Mouse (Mus musculus) right cerebral cortex, postnatal 36 days (tissue): ENCODE data around the gene Zfp248.

ENCODE experiments used
- DNase-seq, 2 experiments: peaks; one replicate each; pipeline ENCODE4 v3.0.0; 2022; ENCODE audit warnings: low spot score in 2 of 2, mixed read lengths in 1 of 2

Gene Zfp248

DNA sequence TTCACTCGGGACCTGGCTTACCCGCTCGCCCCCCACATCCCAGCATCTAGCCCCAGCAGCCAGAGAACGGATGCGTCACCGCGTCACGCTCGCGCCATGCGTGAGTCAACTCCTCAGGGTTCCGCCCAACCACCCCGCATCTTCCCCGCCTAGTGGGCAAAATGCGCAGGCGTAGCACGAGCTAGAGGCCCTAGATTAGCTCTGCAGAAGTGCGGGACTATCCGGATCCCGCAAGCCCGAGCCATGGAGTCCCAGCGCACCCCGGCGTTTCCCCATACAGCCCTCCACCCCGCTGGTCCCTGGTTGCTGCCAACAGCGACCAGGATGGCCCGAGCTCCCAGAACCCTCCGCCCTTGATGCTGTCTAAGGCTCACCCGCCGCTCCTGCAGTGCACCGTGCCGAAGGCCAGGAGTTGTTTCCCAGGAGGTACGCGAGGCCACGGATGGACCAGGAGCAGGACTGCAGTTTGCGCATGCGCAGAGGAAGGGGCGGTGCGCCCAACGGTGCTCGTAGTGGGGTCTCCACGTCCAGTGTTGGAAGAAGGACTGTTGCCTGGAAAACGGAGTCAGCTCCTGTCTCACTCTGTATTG, at the start of gene Zfp248:
Zfp248 (minus strand) TSS at position 487 of the 590 bp plus-strand sequence.
- DNase-seq = peak; percentile 95

GRCm38 (mm10) chr6:118499010-118499409, 43.7 kb upstream of the Zfp248 start:
- DNase-seq = no peak

DNA sequence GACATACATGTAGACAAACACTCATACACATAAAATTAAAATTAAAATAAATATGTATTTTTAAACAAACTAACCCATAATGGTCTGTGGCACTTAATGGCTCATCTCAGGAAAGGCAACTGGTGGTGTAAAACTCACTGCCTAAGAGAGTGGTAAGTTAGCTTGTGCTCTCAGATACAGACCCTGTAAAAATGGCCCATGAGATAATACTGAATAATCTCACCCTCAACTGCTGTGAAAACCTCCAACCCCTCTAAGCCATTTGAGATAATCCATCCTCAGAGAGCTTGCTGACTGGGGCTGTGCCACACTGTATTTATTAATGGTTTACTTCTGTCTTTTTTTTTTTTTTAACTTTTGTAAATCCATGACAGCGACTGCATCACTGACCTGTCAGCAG, 26.8 kb upstream of the Zfp248 start:
- DNase-seq = no peak

DNA sequence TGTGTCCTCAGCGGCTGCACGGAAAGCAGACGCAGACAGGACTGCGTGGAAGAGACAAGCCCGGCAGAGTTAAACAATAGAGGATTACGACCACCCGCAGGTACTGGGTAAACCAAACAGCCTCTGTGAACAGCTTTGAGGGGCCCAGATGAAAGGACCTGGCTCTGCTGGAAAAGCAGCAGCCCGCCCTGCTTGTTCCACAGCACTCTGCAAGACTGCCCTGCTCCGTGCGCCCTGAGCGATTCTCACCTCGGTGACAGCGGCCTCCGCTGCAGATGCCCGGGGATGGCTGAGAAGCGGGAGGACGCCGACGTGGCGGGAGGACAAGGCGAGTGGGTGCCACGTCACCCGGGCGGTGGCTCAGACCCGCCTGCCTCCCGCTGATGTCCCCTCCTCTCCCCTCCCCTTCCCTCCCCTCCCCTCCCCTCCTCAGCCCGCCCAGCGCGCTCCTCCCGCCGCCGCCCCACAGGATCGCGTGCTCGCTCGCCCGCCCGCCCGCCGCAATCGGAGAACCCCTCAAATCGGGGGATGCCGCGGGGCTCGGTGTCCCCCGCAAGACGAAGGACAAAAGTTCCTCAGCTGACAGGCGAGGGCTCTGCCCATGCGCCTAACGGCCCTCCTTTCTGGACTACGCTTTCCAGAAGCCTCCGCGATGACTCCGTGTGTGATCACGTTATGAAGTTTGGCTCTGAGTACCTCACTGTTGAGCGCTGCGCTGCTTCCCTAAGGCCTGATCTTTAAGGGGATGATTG, 23.8 kb upstream of the Zfp248 start, which contains the start of gene Zfp9:
Zfp9 (minus strand) TSS at position 364 of the 752 bp plus-strand sequence.
- DNase-seq = peak; percentile 81 to 85

- no peak for DNase-seq
Observed at GRCm38 (mm10) chr6:118477875-118478785, 22.8 kb upstream of the Zfp248 start.

GRCm38 (mm10) chr6:118462069-118462705, 6.9 kb upstream of the Zfp248 start:
- no peak for DNase-seq

- DNase-seq = no peak
Observed at GRCm38 (mm10) chr6:118457726-118458125, 2.4 kb upstream of the Zfp248 start.

GRCm38 (mm10) chr6:118454452-118454851, 876 bp downstream of the Zfp248 start:
- peak in 1 of 2 experiments; percentile 15 for DNase-seq

- no peak for DNase-seq
Observed at GRCm38 (mm10) chr6:118431502-118431901, 23.8 kb downstream of the Zfp248 start.

- DNase-seq = no peak
Observed at GRCm38 (mm10) chr6:118426666-118427065, 28.7 kb downstream of the Zfp248 start.

DNA sequence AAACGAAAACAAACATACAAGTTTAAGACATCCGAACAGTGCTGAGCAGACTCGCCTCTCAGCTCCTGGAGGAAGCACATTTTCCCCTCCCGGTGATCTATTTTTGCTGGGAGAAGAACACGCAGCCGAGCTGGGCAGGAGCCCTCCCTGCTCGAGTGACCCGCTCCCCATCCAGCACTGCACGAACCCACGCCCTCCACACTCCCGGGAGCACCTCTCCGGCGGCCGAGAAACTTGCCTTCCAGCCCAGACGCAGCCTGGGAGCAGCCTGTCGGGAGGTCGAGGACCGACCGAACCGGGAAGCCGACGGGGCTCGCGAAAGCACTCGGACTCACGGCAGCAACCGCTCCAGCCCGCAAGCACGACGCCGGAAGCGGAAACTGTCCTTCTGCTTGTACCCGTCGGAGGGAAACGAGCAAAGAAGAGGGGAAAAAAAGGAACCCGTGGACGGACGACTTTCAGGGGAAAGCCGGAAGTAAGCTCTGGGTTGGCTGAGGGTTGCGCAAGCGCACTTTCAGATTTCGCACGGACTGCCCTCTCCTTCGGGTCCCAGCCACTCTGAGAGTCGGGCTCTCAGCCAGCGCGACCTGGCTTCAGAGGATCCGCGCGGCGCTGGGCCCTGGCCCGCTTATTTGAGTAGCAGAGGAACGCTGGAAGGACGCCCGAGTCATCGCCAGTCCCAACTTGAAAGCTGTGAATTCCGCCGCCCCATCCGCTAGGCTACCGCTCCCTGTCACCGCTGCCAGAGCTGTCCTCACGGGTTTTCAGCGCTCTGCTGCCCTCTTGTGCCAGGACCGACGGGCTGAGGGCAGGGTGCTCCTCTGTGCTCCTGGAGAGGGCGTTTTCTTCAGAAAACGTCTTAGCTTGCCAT, 36.0 kb downstream of the Zfp248 start, which contains the start of gene Bms1:
Bms1 (minus strand) TSS at position 425 of the 871 bp plus-strand sequence.
- DNase-seq = peak; percentile 88 to 89

GRCm38 (mm10) chr6:118410428-118410827, 44.9 kb downstream of the Zfp248 start:
- DNase-seq = no peak

DNA sequence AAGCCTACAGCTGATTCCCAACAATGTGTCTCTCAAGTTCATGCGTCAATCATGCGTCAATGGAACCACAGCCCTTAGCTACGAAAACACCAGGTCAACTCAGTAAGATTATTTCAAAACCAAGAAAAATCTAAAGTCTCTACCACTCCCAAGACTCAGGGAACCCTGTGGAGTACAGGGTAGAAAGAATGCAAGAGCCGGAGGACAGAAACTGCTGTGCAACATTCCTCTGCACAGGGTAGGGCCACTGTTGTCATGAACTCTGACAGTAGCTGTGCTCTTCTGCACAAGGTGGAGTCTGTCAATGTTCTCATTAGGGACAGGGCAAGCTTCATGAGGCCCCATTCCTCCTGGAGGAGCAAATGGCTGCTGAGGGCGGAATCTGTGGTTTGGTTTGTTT, 46.8 kb downstream of the Zfp248 start:
- DNase-seq = no peak

- DNase-seq = no peak
Observed at GRCm38 (mm10) chr6:118406421-118406820, 48.9 kb downstream of the Zfp248 start.

GRCm38 (mm10) chr6:118390746-118391145, 64.6 kb downstream of the Zfp248 start:
- no peak for DNase-seq

- DNase-seq = no peak
Observed at GRCm38 (mm10) chr6:118385962-118386361, 69.4 kb downstream of the Zfp248 start.

DNA sequence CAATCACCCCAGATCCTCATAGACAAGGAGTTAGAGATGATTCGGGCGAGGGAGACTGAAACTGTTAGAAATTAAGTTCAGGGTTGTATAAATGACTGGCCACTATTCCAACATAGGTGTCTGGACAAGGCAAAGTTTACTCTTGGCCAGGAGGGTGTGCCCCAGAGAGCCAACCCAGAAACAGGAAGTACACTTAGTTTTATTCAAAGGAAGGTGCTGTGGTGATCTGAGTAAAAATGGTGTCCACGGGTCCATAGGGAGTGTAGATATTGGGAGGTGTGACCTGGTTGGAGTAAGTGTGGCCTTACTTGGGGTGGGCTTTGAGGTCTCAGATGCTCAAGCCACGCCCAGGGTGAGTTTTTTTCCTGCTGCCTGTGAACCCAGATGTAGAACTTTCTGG, 74.1 kb downstream of the Zfp248 start:
- DNase-seq = no peak

DNA sequence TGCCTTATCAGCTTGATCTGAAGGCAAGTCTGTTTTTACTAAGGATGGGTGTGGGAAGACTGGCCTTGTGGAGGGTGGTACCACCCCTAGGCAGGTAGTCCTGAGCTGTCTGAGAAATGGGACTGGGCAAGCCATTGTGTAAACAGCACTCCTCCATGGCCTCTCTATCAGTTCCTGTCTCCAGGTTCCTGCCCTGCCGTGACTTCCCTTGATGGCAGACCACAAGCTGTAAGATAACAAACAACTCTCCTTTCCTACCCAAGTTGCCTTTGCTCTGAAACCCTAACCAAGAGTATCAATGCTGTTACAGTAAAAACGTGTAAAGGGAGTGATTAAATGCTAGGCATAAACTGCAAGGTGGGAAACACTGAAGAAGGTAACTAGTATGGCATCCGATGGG, 74.7 kb downstream of the Zfp248 start:
- no peak for DNase-seq

DNA sequence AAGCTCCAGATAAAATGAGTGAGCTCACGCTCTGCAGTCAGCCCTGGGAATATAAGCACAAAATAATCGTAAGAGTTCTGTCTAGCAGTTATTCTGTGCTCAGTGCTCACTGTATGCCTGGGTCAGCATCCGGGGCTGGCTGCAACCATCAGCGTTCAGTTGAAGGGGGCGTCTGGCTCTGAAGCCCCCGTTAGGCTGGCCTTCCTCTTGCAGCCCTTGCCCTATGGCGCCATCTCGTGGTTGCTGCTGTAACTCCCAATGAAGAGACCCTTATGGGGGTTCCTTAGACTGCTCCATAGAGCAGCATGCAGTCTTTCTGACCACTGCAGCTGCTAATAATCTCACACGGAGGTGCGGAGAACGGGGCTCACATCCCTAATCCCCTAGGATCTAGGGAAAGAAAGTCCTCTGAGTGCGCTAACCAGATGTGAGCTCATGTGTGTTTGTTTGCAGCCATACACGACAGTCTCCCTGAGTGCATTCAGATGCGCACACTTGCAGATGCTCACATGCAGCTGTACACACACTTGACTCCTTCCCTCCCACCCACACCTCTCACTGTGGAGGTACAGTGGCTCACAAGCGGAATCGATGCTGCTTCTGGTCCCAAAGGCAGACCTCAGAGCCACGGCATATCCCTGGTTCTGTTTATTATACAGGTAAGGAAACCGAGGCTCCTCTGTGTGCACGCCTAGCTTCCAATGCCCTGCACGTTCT, 75.7 kb downstream of the Zfp248 start:
- peak in 1 of 2 experiments; percentile 36 for DNase-seq

DNA sequence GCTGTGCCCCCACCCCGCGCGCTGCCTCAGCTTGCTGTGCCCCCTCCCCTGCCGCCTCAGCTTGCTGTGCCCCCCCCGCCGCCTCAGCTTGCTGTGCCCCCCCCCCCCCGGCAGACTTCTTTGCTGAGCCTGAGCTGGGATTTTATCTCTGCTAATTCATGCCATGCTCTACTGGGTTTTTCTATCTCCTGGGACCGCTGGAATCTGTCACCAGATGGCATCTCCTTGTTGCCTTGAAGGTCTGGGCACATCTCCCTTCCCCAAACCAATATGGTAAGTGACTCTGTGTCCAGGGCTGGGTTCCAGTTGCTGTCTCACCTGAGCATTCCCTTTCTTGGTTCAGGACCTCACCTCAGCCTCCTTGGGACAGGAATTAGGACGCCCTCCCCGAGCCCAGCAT, 77.7 kb downstream of the Zfp248 start:
- DNase-seq = no peak
